Mouse (Mus musculus) CH12.LX (cell line): ENCODE results near the gene Actl6a. TPM values are rescaled to one million over a fixed set of nuclear protein-coding genes. Genes with fewer than 3 reads are reported as not detected.

ENCODE experiments used
- DNase-seq: peaks from one replicate; pipeline ENCODE4 v3.0.0-alpha.2; 2013; ENCODE audit errors: extremely low read depth
- H3K27ac ChIP-seq: 2 replicates; pipeline ENCODE4 v1.5.1; 2012; ENCODE audit warnings: low read depth, mild to moderate bottlenecking, control low read depth, moderate library complexity; ENCODE audit not compliant: insufficient read depth
- H3K27me3 ChIP-seq: replicated peaks from 2 replicates; pipeline ENCODE3; 2012; ENCODE audit warnings: inconsistent platforms
- H3K36me3 ChIP-seq, 2 experiments: replicated peaks in 1 of 2; 2 replicates each; pipeline versions ENCODE3 to v1.6.1; 2012; ENCODE audit warnings: inconsistent platforms in 1 of 2, low read length in 1 of 2, mild to moderate bottlenecking in 1 of 2, mixed read lengths in 1 of 2, moderate library complexity in 1 of 2; ENCODE audit not compliant: control insufficient read depth in 1 of 2, insufficient read depth in 1 of 2
- H3K4me1 ChIP-seq, 2 experiments: 2 replicates each; pipeline ENCODE4 v1.6.1; 2012; ENCODE audit warnings: inconsistent platforms in 1 of 2, moderate library complexity in 1 of 2; ENCODE audit not compliant: insufficient read depth in 2 of 2, control insufficient read depth in 1 of 2
- H3K4me2 ChIP-seq: 2 replicates; pipeline ENCODE4 v1.6.1; 2012; ENCODE audit warnings: low read depth, mild to moderate bottlenecking, control low read depth; ENCODE audit not compliant: poor library complexity, insufficient read depth, severe bottlenecking
- H3K4me3 ChIP-seq, 3 experiments: fragments of 150-350 bp in 1 of 3; sonication (generic) in 1 of 3; replicated peaks in 1 of 3; 2 replicates each; pipeline versions ENCODE3 to v1.5.1; 2011 to 2012; ENCODE audit warnings: low read depth in 2 of 3, low read length in 2 of 3, mild to moderate bottlenecking in 2 of 3, moderate library complexity in 2 of 3, control low read depth in 1 of 3, improper control_type of control experiment in 1 of 3, inconsistent platforms in 1 of 3, mixed read lengths in 1 of 3; ENCODE audit not compliant: poor library complexity in 1 of 3
- H3K79me2 ChIP-seq: replicated peaks from 2 replicates; pipeline ENCODE4 v1.6.1; 2012; ENCODE audit warnings: mild to moderate bottlenecking, moderate library complexity; ENCODE audit not compliant: control insufficient read depth, poor library complexity, insufficient read depth, severe bottlenecking; ENCODE audit errors: extremely low read depth
- H3K9ac ChIP-seq: 2 replicates; pipeline ENCODE4 v1.6.1; 2012; ENCODE audit warnings: low read depth, mild to moderate bottlenecking, control low read depth, moderate library complexity; ENCODE audit not compliant: insufficient read depth
- H3K9me3 ChIP-seq: replicated peaks from 2 replicates; pipeline ENCODE3; 2012; ENCODE audit warnings: low read length, inconsistent platforms, mixed read lengths
- BHLHE40 ChIP-seq: IDR thresholded peaks from 2 replicates; pipeline ENCODE4 v1.6.1; 2011; ENCODE audit warnings: mild to moderate bottlenecking, low read depth, low read length, improper control_type of control experiment
- CHD1 ChIP-seq: IDR thresholded peaks from 2 replicates; pipeline ENCODE4 v1.6.1; 2012; ENCODE audit warnings: low read depth, low read length, improper control_type of control experiment, inconsistent platforms
- CHD2 ChIP-seq: IDR thresholded peaks from 2 replicates; pipeline ENCODE4 v1.6.1; 2011; ENCODE audit warnings: low read length, improper control_type of control experiment
- CTCF ChIP-seq, 2 experiments: IDR thresholded peaks in 1 of 2; conservative IDR thresholded peaks in 1 of 2; 2 replicates each; pipeline ENCODE4 v1.5.1; 2011 to 2012; ENCODE audit warnings: low read depth in 2 of 2, low read length in 2 of 2, improper control_type of control experiment in 1 of 2, inconsistent platforms in 1 of 2, mild to moderate bottlenecking in 1 of 2, moderate library complexity in 1 of 2
- E2F4 ChIP-seq: IDR thresholded peaks from 2 replicates; pipeline ENCODE4 v1.6.1; 2011; ENCODE audit warnings: low read depth, low read length, improper control_type of control experiment; ENCODE audit not compliant: insufficient replicate concordance
- ELF1 ChIP-seq: IDR thresholded peaks from 2 replicates; pipeline ENCODE4 v1.6.1; 2014; ENCODE audit warnings: low read depth, mild to moderate bottlenecking, inconsistent platforms, low read length, improper control_type of control experiment
- EP300 ChIP-seq: IDR thresholded peaks from 2 replicates; pipeline ENCODE4 v1.6.1; 2011; ENCODE audit warnings: low read length, improper control_type of control experiment
- ETS1 ChIP-seq: conservative IDR thresholded peaks from 2 replicates; pipeline ENCODE4 v1.6.1; 2012; ENCODE audit warnings: low read depth, mild to moderate bottlenecking, inconsistent platforms, low read length, improper control_type of control experiment, moderate library complexity
- GABPA ChIP-seq: IDR thresholded peaks from 2 replicates; pipeline ENCODE4 v1.6.1; 2012; ENCODE audit warnings: low read depth, low read length, improper control_type of control experiment, inconsistent platforms; ENCODE audit not compliant: insufficient replicate concordance
- JUN ChIP-seq: IDR thresholded peaks from 2 replicates; pipeline ENCODE4 v1.6.1; 2011; ENCODE audit warnings: low read depth, mild to moderate bottlenecking, low read length, improper control_type of control experiment, moderate library complexity; ENCODE audit not compliant: insufficient read depth
- KAT2A ChIP-seq: IDR thresholded peaks from 2 replicates; pipeline ENCODE4 v1.6.1; 2012; ENCODE audit warnings: low read length, improper control_type of control experiment, inconsistent platforms; ENCODE audit not compliant: insufficient replicate concordance
- MAX ChIP-seq: IDR thresholded peaks from 2 replicates; pipeline ENCODE4 v1.6.1; 2011; ENCODE audit warnings: low read length, improper control_type of control experiment
- MAZ ChIP-seq: IDR thresholded peaks from 2 replicates; pipeline ENCODE4 v1.6.1; 2012; ENCODE audit warnings: low read depth, mild to moderate bottlenecking, inconsistent platforms, low read length, improper control_type of control experiment, moderate library complexity
- MEF2A ChIP-seq: IDR thresholded peaks from 2 replicates; pipeline ENCODE4 v1.6.1; 2014; ENCODE audit warnings: low read depth, mild to moderate bottlenecking, inconsistent platforms, low read length, improper control_type of control experiment, borderline replicate concordance
- NELFE ChIP-seq: IDR thresholded peaks from 2 replicates; pipeline ENCODE4 v1.6.1; 2011; ENCODE audit warnings: low read depth, low read length, improper control_type of control experiment
- POLR2AphosphoS2 ChIP-seq: IDR thresholded peaks from 2 replicates; pipeline ENCODE4 v1.6.1; 2011; ENCODE audit warnings: low read depth, low read length, improper control_type of control experiment
- RAD21 ChIP-seq: IDR thresholded peaks from 2 replicates; pipeline ENCODE4 v1.6.1; 2011; ENCODE audit warnings: low read depth, mild to moderate bottlenecking, low read length, improper control_type of control experiment, moderate library complexity
- SMC3 ChIP-seq: IDR thresholded peaks from 2 replicates; pipeline ENCODE4 v1.6.1; 2011; ENCODE audit warnings: low read depth, low read length, improper control_type of control experiment
- TBP ChIP-seq: conservative IDR thresholded peaks from 2 replicates; pipeline ENCODE4 v1.6.1; 2011; ENCODE audit warnings: low read depth, low read length, improper control_type of control experiment
- TCF12 ChIP-seq: IDR thresholded peaks from 2 replicates; pipeline ENCODE4 v1.6.1; 2014; ENCODE audit warnings: low read depth, mild to moderate bottlenecking, inconsistent platforms, low read length, improper control_type of control experiment
- UBTF ChIP-seq: IDR thresholded peaks from 2 replicates; pipeline ENCODE4 v1.6.1; 2012; ENCODE audit warnings: low read depth, mild to moderate bottlenecking, inconsistent platforms, low read length, improper control_type of control experiment, moderate library complexity
- USF2 ChIP-seq: conservative IDR thresholded peaks from 2 replicates; pipeline ENCODE4 v1.6.1; 2011; ENCODE audit warnings: low read depth, low read length, improper control_type of control experiment
- ZNF384 ChIP-seq: IDR thresholded peaks from 2 replicates; pipeline ENCODE4 v1.6.1; 2012; ENCODE audit warnings: low read depth, low read length, improper control_type of control experiment, inconsistent platforms
- dilution Hi-C: fragments of 300-500 bp; cut with MboI; formaldehyde crosslinking; loops from 2 replicates; pipeline ENCODE4 v1.14.3; 2020; ENCODE audit warnings: low sequenced_read_pairs; ENCODE audit not compliant: extremely low pct_unique_long_range_greater_than_20kb, extremely low pct_ligation_motif_present
- in situ Hi-C: fragments of 300-500 bp; cut with MboI; formaldehyde crosslinking; loops from 3 replicates; pipeline ENCODE4 v1.14.3; 2019; ENCODE audit warnings: low sequenced_read_pairs, low pct_ligation_motif_present, low pct_unique_long_range_greater_than_20kb, mixed read lengths
- polyA plus RNA-seq: library from polyadenylated mRNA; unstranded; fragments of >175 nt; gene quantifications from 2 replicates; pipeline ENCODE4 v1.2.1, GENCODE M21; 2012; ENCODE audit warnings: low read depth; ENCODE audit not compliant: insufficient read length
- total RNA-seq, 2 experiments: library from RNA; depleted of rRNA; stranded (reverse); fragments of 300-350 nt in 1 of 2; fragments of >200 nt in 1 of 2; gene quantifications; 2 replicates each; pipeline ENCODE4 v1.2.3; 2012 to 2014

Gene Actl6a
- total and polyA plus RNA-seq, 3 experiments = 80.7 to 132 (median 89.1) TPM

DNA sequence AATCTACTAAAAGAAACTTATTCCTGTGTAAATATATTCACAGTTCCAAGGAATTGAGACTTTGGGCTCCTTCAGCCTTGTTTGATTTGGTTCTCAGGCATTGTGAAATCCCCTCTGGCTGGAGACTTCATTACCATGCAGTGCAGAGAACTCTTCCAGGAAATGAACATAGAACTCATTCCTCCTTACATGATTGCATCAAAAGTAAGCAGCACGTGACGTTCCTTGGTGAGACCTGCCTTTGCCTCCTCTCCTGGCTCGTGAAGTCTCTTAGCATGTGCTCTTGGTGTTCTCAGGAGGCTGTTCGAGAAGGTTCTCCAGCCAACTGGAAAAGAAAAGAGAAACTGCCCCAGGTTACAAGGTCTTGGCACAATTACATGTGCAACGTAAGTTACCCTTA is 12.2 kb downstream of the Actl6a start:
- dilution Hi-C loops = no loop called here

DNA sequence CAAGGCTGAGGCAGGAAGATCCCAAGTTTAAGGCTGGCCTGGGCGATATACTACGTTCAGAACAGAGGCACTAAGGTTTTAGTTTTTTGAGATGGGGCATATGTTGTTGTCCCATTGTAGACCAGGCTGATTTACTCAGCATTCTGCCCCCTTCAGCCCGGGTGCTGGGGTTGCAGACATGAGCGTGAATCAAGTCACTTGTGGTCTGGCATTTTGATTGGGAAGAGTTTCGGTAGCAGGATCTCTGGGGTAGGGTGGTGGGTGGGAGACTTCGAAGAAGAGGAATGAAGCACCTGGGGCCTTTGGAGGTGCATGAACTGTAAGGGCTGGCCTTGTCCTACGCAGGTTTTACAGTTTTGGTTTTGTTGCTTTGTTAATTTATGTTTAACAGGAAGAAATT is 18.1 kb downstream of the Actl6a start:
- Histone ChIP-seq H3K4me1 (no peaks in the 10 kb centered on the region), H3K4me2 (no peak overlapping the region), H3K36me3 (peaks cover 67 to 88% of the 10 kb centered on the region in 2 experiments), H3K9ac (no peak overlapping the region), H3K9me3 (peaks cover 2% of the 10 kb centered on the region), H3K4me3 (no peak overlapping the region), H3K27me3 (no peaks in the 10 kb centered on the region), H3K79me2 (no peaks in the 10 kb centered on the region), H3K27ac (no peak overlapping the region)
- no peak for TF ChIP-seq EP300
- no peak for TF ChIP-seq GABPA
- TF ChIP-seq NELFE = no peak
- TF ChIP-seq ETS1 = no peak
- no peak for TF ChIP-seq USF2
- TF ChIP-seq TCF12 = no peak
- TF ChIP-seq E2F4 = no peak
- no peak for TF ChIP-seq TBP
- DNase-seq = no peak
- dilution Hi-C loops = no loop called here
- in situ Hi-C loops = no loop called here

More for the DNA sequence above, 12.2 kb downstream of the Actl6a start:
- no peak overlapping the region for H3K9ac ChIP-seq
- no peak overlapping the region for H3K27ac ChIP-seq
- H3K27me3 ChIP-seq = no peaks in the 10 kb centered on the region
- in situ Hi-C loops = no loop called here
- TF ChIP-seq SMC3 (no peak), USF2 (no peak)
- H3K79me2 ChIP-seq = no peaks in the 10 kb centered on the region; the same call in 1 of the 2 replicates
- H3K36me3 ChIP-seq = peaks cover 69 to 89% of the 10 kb centered on the region in 2 experiments
- no peaks in the 10 kb centered on the region for H3K9me3 ChIP-seq
- no peak overlapping the region for H3K4me3 ChIP-seq
- DNase-seq = no peak
- 0 out of 4 replicates have a peak, but pooled peaks cover 0 to 5% of the 10 kb centered on the region in 2 experiments for H3K4me1 ChIP-seq
- no peak overlapping the region for H3K4me2 ChIP-seq

- Histone ChIP-seq H3K79me2 (no peaks in the 10 kb centered on the region), H3K9ac (no peak overlapping the region), H3K4me2 (no peak overlapping the region), H3K4me1 (no peaks in the 10 kb centered on the region), H3K4me3 (no peak overlapping the region), H3K36me3 (peaks cover 66 to 87% of the 10 kb centered on the region in 2 experiments), H3K27me3 (no peaks in the 10 kb centered on the region), H3K9me3 (peaks cover 2% of the 10 kb centered on the region), H3K27ac (no peak overlapping the region)
- dilution Hi-C loops = no loop called here
- no peak for TF ChIP-seq CHD2
- TF ChIP-seq ZNF384 = no peak
- no peak for TF ChIP-seq MAZ
- no peak for TF ChIP-seq RAD21
- TF ChIP-seq MAX = no peak
- TF ChIP-seq POLR2AphosphoS2 = no peak
- TF ChIP-seq MEF2A = no peak
- no peak for TF ChIP-seq KAT2A
- TF ChIP-seq UBTF = no peak
- TF ChIP-seq NELFE = no peak
- no peak for TF ChIP-seq JUN
- no peak for TF ChIP-seq BHLHE40
- no peak for TF ChIP-seq CHD1
- no peak for TF ChIP-seq CTCF (conservative IDR thresholded peaks at IDR 0.05 in 1 of 2, IDR thresholded peaks at IDR 0.05 in 1 of 2; ENCODE audit: low read depth in 2 of 2, low read length in 2 of 2)
- no peak for TF ChIP-seq SMC3
- no peak for TF ChIP-seq ETS1
- no peak for TF ChIP-seq ELF1
- no peak for TF ChIP-seq E2F4
- DNase-seq = no peak
- in situ Hi-C loops = no loop called here
Measured at GRCm38 (mm10) chr3:32725951-32726350, 19.9 kb downstream of the Actl6a start.
